Mouse (Mus musculus): Measurements from ENCODE around the gene Slc9a5.

Gene Slc9a5

GRCm38 (mm10) chr8:105326141-105326672 is 22.4 kb upstream of the Slc9a5 start, which contains the start of the genes Lrrc29 and Tmem208:
TSS of gene Lrrc29 (minus strand) at chr8:105326278.
TSS of gene Tmem208 (plus strand) at chr8:105326354.
- peak; percentile 90 to 96 for DNase-seq (ENCODE audit: low spot score in 2 of 2)

GRCm38 (mm10) chr8:105326968-105327367 is 21.7 kb upstream of the Slc9a5 start:
- no peak for DNase-seq (ENCODE audit: low spot score in 2 of 2)

GRCm38 (mm10) chr8:105330325-105330724 is 18.3 kb upstream of the Slc9a5 start:
- no peak for DNase-seq (ENCODE audit: low spot score in 2 of 2)

GRCm38 (mm10) chr8:105331469-105331868 is 17.2 kb upstream of the Slc9a5 start:
- no peak for DNase-seq (ENCODE audit: low spot score in 2 of 2)

- no peak for DNase-seq (ENCODE audit: low spot score in 2 of 2)
Observed at GRCm38 (mm10) chr8:105331931-105332330, 16.7 kb upstream of the Slc9a5 start.

- no peak for DNase-seq (ENCODE audit: low spot score in 2 of 2)
Observed at GRCm38 (mm10) chr8:105332523-105332922, 16.1 kb upstream of the Slc9a5 start.

GRCm38 (mm10) chr8:105336373-105337130 is 12.1 kb upstream of the Slc9a5 start:
- DNase-seq (ENCODE audit: low spot score in 2 of 2): no peak

GRCm38 (mm10) chr8:105338992-105339391 is 9.7 kb upstream of the Slc9a5 start:
- no peak for DNase-seq (ENCODE audit: low spot score in 2 of 2)

- peak; percentile 28 to 48 for DNase-seq (ENCODE audit: low spot score in 2 of 2)
Observed at GRCm38 (mm10) chr8:105339886-105340635, 8.6 kb upstream of the Slc9a5 start.

GRCm38 (mm10) chr8:105341399-105341798 is 7.2 kb upstream of the Slc9a5 start:
- DNase-seq (ENCODE audit: low spot score in 2 of 2): no peak

- DNase-seq (ENCODE audit: low spot score in 2 of 2): no peak
Observed at GRCm38 (mm10) chr8:105342768-105343167, 5.9 kb upstream of the Slc9a5 start.

- DNase-seq (ENCODE audit: low spot score in 2 of 2): no peak
Observed at GRCm38 (mm10) chr8:105343791-105344574, 4.7 kb upstream of the Slc9a5 start.

- peak; percentile 39 to 58 for DNase-seq (ENCODE audit: low spot score in 2 of 2)
Observed at GRCm38 (mm10) chr8:105345061-105345975, 3.3 kb upstream of the Slc9a5 start.

GRCm38 (mm10) chr8:105346611-105347427 is 1.8 kb upstream of the Slc9a5 start:
- DNase-seq (ENCODE audit: low spot score in 2 of 2): peak; percentile 83 to 84

- peak; percentile 95 to 96 for DNase-seq (ENCODE audit: low spot score in 2 of 2)
Observed at GRCm38 (mm10) chr8:105347428-105348221, 1.0 kb upstream of the Slc9a5 start, which contains the start of gene Fhod1. TSS of gene Fhod1 (minus strand) at chr8:105347953.

- no peak for DNase-seq (ENCODE audit: low spot score in 2 of 2)
Observed at GRCm38 (mm10) chr8:105349096-105349771, 591 bp downstream of the Slc9a5 start.

- DNase-seq (ENCODE audit: low spot score in 2 of 2): no peak
Observed at GRCm38 (mm10) chr8:105350186-105350585, 1.5 kb downstream of the Slc9a5 start.

GRCm38 (mm10) chr8:105353583-105354135 is 5.0 kb downstream of the Slc9a5 start:
- DNase-seq (ENCODE audit: low spot score in 2 of 2): no peak
